Mouse (Mus musculus): Measurements from ENCODE around the gene Pafah1b1.

The Pafah1b1 gene

GRCm38 (mm10) chr11:74720668-74721067, 3.8 kb downstream of the Pafah1b1 start:
- DNase-seq (ENCODE audit: low spot score): no peak

GRCm38 (mm10) chr11:74715971-74716525, 8.4 kb downstream of the Pafah1b1 start:
- DNase-seq (ENCODE audit: low spot score): no peak

- DNase-seq (ENCODE audit: low spot score): no peak
These were observed 13.8 kb downstream of the Pafah1b1 start for GRCm38 (mm10) chr11:74710671-74711070.

- no peak for DNase-seq (ENCODE audit: low spot score)
These were observed 15.7 kb downstream of the Pafah1b1 start for GRCm38 (mm10) chr11:74708781-74709180.

GRCm38 (mm10) chr11:74704068-74704467, 20.4 kb downstream of the Pafah1b1 start:
- no peak for DNase-seq (ENCODE audit: low spot score)

- DNase-seq (ENCODE audit: low spot score): no peak
These were observed 25.0 kb downstream of the Pafah1b1 start for GRCm38 (mm10) chr11:74699505-74699904.

GRCm38 (mm10) chr11:74692151-74692550, 32.3 kb downstream of the Pafah1b1 start:
- DNase-seq (ENCODE audit: low spot score): no peak

- peak; percentile 50 for DNase-seq (ENCODE audit: low spot score)
These were observed 49.3 kb downstream of the Pafah1b1 start for GRCm38 (mm10) chr11:74675156-74675555.

GRCm38 (mm10) chr11:74674713-74675112, 49.8 kb downstream of the Pafah1b1 start:
- DNase-seq (ENCODE audit: low spot score): no peak

- no peak for DNase-seq (ENCODE audit: low spot score)
These were observed 50.9 kb downstream of the Pafah1b1 start for GRCm38 (mm10) chr11:74673561-74673960.

- DNase-seq (ENCODE audit: low spot score): no peak
These were observed 51.5 kb downstream of the Pafah1b1 start for GRCm38 (mm10) chr11:74672901-74673513.

GRCm38 (mm10) chr11:74671839-74672238, 52.6 kb downstream of the Pafah1b1 start:
- no peak for DNase-seq (ENCODE audit: low spot score)

GRCm38 (mm10) chr11:74671013-74671412, 53.5 kb downstream of the Pafah1b1 start:
- DNase-seq (ENCODE audit: low spot score): no peak

GRCm38 (mm10) chr11:74670151-74670550, 54.3 kb downstream of the Pafah1b1 start:
- no peak for DNase-seq (ENCODE audit: low spot score)

- no peak for DNase-seq (ENCODE audit: low spot score)
These were observed 55.5 kb downstream of the Pafah1b1 start for GRCm38 (mm10) chr11:74668971-74669370.

GRCm38 (mm10) chr11:74668466-74668865, 56.0 kb downstream of the Pafah1b1 start:
- DNase-seq (ENCODE audit: low spot score): no peak

GRCm38 (mm10) chr11:74667582-74668010, 56.9 kb downstream of the Pafah1b1 start:
- DNase-seq (ENCODE audit: low spot score): no peak

- no peak for DNase-seq (ENCODE audit: low spot score)
These were observed 57.5 kb downstream of the Pafah1b1 start for GRCm38 (mm10) chr11:74666776-74667581.

GRCm38 (mm10) chr11:74666284-74666652, 58.2 kb downstream of the Pafah1b1 start:
- DNase-seq (ENCODE audit: low spot score): no peak

GRCm38 (mm10) chr11:74665631-74666283, 58.7 kb downstream of the Pafah1b1 start:
- DNase-seq (ENCODE audit: low spot score): no peak

- no peak for DNase-seq (ENCODE audit: low spot score)
These were observed 59.6 kb downstream of the Pafah1b1 start for GRCm38 (mm10) chr11:74664906-74665305.

- no peak for DNase-seq (ENCODE audit: low spot score)
These were observed 60.2 kb downstream of the Pafah1b1 start for GRCm38 (mm10) chr11:74664279-74664678.

- no peak for DNase-seq (ENCODE audit: low spot score)
These were observed 62.2 kb downstream of the Pafah1b1 start for GRCm38 (mm10) chr11:74662221-74662620.
